Mouse (Mus musculus) midbrain, embryonic 12.5 days (tissue): ENCODE results near the gene Kdm4d. TPM values are rescaled to one million over a fixed set of nuclear protein-coding genes. Genes with fewer than 3 reads are reported as not detected.
"Not testable (repeated sequence)": the region's sequence is repeated elsewhere in the genome, so short reads cannot be mapped to it uniquely, and the experiment has no call there.

Experiments used
- ATAC-seq: fragments of 200-750 bp; cut with Nextera tagmentation; 2 replicates; pipeline ENCODE4 v1.8.0; 2017; ENCODE audit warnings: low read depth, moderate TSS enrichment, moderate library complexity; ENCODE audit not compliant: low FRiP score
- H3K27ac ChIP-seq: fragments of 300-500 bp; sonication (generic); replicated peaks from 2 replicates; pipeline ENCODE4 v1.5.1; 2016; ENCODE audit warnings: mild to moderate bottlenecking
- H3K27me3 ChIP-seq: fragments of 300-500 bp; sonication (generic); 2 replicates; pipeline ENCODE4 v1.6.1; 2016; ENCODE audit warnings: mild to moderate bottlenecking
- H3K36me3 ChIP-seq: fragments of 300-500 bp; sonication (generic); 2 replicates; pipeline ENCODE4 v1.6.1; 2016
- H3K4me1 ChIP-seq: fragments of 300-500 bp; sonication (generic); 2 replicates; pipeline ENCODE4 v1.6.1; 2016
- H3K4me2 ChIP-seq: fragments of 300-500 bp; sonication (generic); replicated peaks from 2 replicates; pipeline ENCODE4 v1.6.1; 2016; ENCODE audit warnings: mild to moderate bottlenecking, moderate library complexity
- H3K4me3 ChIP-seq: fragments of 300-500 bp; sonication (generic); 2 replicates; pipeline ENCODE4 v1.5.1; 2016; ENCODE audit warnings: mild to moderate bottlenecking
- H3K9ac ChIP-seq: fragments of 300-500 bp; sonication (generic); replicated peaks from 2 replicates; pipeline ENCODE4 v1.6.1; 2016; ENCODE audit warnings: mild to moderate bottlenecking, moderate library complexity
- H3K9me3 ChIP-seq: fragments of 300-500 bp; sonication (generic); 2 replicates; pipeline ENCODE4 v1.6.1; 2016; ENCODE audit warnings: mild to moderate bottlenecking
- WGBS: fragments of 180-500 bp; shearing (Covaris S2); methylation state at CpG from one replicate; pipeline ENCODE4 v1.1.7; 2016; 5-methylcytosine and 5-hydroxymethylcytosine counted together
- polyA plus RNA-seq: library from polyadenylated mRNA; unstranded; fragments of >200 nt; fragmentation: Nextera tagmentation; extraction: Ambion mirVana; gene quantifications from 2 replicates; pipeline ENCODE4 v1.2.1, GENCODE M21; 2016

Gene Kdm4d
- polyA plus RNA-seq, 1 experiment from 2014 or later: 0.10 TPM

GRCm38 (mm10) chr9:14520971-14521670 is 20.8 kb upstream of the Kdm4d start:
- H3K4me3 ChIP-seq: no peak overlapping the region
- H3K27me3 ChIP-seq: no peaks in the 10 kb centered on the region
- no peak for ATAC-seq
- no peaks in the 10 kb centered on the region for H3K36me3 ChIP-seq
- WGBS: 83% methylated on average over 3 of the region's 3 CpGs
- H3K9me3 ChIP-seq: no peaks in the 10 kb centered on the region
- no peaks in the 10 kb centered on the region for H3K4me1 ChIP-seq
- no peak overlapping the region for H3K4me2 ChIP-seq
- no peak overlapping the region for H3K9ac ChIP-seq
- H3K27ac ChIP-seq: no peak overlapping the region

GRCm38 (mm10) chr9:14518105-14518504 is 17.8 kb upstream of the Kdm4d start:
- Histone ChIP-seq H3K27ac (no peak overlapping the region), H3K9me3 (no peaks in the 10 kb centered on the region), H3K27me3 (no peaks in the 10 kb centered on the region), H3K36me3 (no peaks in the 10 kb centered on the region), H3K9ac (no peak overlapping the region), H3K4me2 (no peak overlapping the region), H3K4me1 (no peaks in the 10 kb centered on the region), H3K4me3 (no peak overlapping the region)
- 78% methylated on average over 3 of the region's 3 CpGs for WGBS
- no peak for ATAC-seq

- Histone ChIP-seq H3K27me3 (no peaks in the 10 kb centered on the region), H3K27ac (no peak overlapping the region), H3K4me2 (no peak overlapping the region), H3K9me3 (no peaks in the 10 kb centered on the region), H3K4me3 (no peak overlapping the region), H3K9ac (no peak overlapping the region), H3K4me1 (no peaks in the 10 kb centered on the region), H3K36me3 (no peaks in the 10 kb centered on the region)
- ATAC-seq: no peak
- WGBS: 71% methylated on average over 1 of the region's 1 CpGs
Measured at GRCm38 (mm10) chr9:14517296-14517695, 17.0 kb upstream of the Kdm4d start.

- Histone ChIP-seq H3K4me1 (no peaks in the 10 kb centered on the region), H3K4me3 (no peak overlapping the region), H3K9me3 (no peaks in the 10 kb centered on the region), H3K9ac (no peak overlapping the region), H3K27me3 (no peaks in the 10 kb centered on the region), H3K4me2 (no peak overlapping the region), H3K27ac (no peak overlapping the region), H3K36me3 (peaks cover 31% of the 10 kb centered on the region)
- 79% methylated on average over 9 of the region's 9 CpGs for WGBS
- peak; percentile 66 for ATAC-seq
Measured at GRCm38 (mm10) chr9:14512633-14513445, 12.6 kb upstream of the Kdm4d start.

GRCm38 (mm10) chr9:14500916-14501424 is 688 bp upstream of the Kdm4d start:
- WGBS: 5% methylated on average over 10 of the region's 10 CpGs
- H3K4me3 ChIP-seq: peak overlapping the region; percentile 75
- ATAC-seq: no peak
- H3K27ac ChIP-seq: peak overlapping the region; percentile 68
- no peaks in the 10 kb centered on the region for H3K9me3 ChIP-seq
- H3K4me2 ChIP-seq: peak overlapping the region; percentile 84
- peaks cover 37% of the 10 kb centered on the region for H3K36me3 ChIP-seq
- H3K4me1 ChIP-seq: peaks cover 10% of the 10 kb centered on the region
- H3K27me3 ChIP-seq: no peaks in the 10 kb centered on the region
- H3K9ac ChIP-seq: peak overlapping the region; percentile 85

- WGBS: 84% methylated on average over 4 of the region's 4 CpGs
- H3K9ac ChIP-seq: peak overlapping the region; percentile 69; the same call in 1 of the 2 replicates
Measured at GRCm38 (mm10) chr9:14498896-14499705, 1.2 kb downstream of the Kdm4d start.

GRCm38 (mm10) chr9:14463668-14464067 is 36.6 kb downstream of the Kdm4d start:
- not testable (repeated sequence) for H3K27ac ChIP-seq, H3K4me2 ChIP-seq, H3K4me3 ChIP-seq, H3K36me3 ChIP-seq, ATAC-seq, H3K27me3 ChIP-seq, H3K9me3 ChIP-seq, H3K9ac ChIP-seq, H3K4me1 ChIP-seq
- whole genome bisulfite sequencing: 72% methylated on average over 12 of the region's 12 CpGs

More at GRCm38 (mm10) chr9:14498896-14499705, 1.2 kb downstream of the Kdm4d start:
- Histone ChIP-seq H3K4me2 (peak overlapping the region; percentile 71), H3K4me1 (peaks cover 10% of the 10 kb centered on the region), H3K9me3 (no peaks in the 10 kb centered on the region), H3K36me3 (peaks cover 20% of the 10 kb centered on the region), H3K27me3 (no peaks in the 10 kb centered on the region), H3K4me3 (peak overlapping the region; percentile 75), H3K27ac (no peak overlapping the region)
- no peak for ATAC-seq

GRCm38 (mm10) chr9:14462536-14462935 is 37.7 kb downstream of the Kdm4d start:
- H3K4me3 ChIP-seq, H3K4me2 ChIP-seq, H3K4me1 ChIP-seq, ATAC-seq, H3K27me3 ChIP-seq, H3K27ac ChIP-seq, H3K9ac ChIP-seq, H3K36me3 ChIP-seq, H3K9me3 ChIP-seq: not testable (repeated sequence)
- WGBS: 94% methylated on average over 1 of the region's 1 CpGs

GRCm38 (mm10) chr9:14456320-14456719 is 44.0 kb downstream of the Kdm4d start:
- Histone ChIP-seq H3K27me3 (no peaks in the 10 kb centered on the region), H3K4me1 (no peaks in the 10 kb centered on the region), H3K27ac (no peak overlapping the region), H3K9me3 (no peaks in the 10 kb centered on the region), H3K4me2 (no peak overlapping the region), H3K36me3 (no peaks in the 10 kb centered on the region), H3K9ac (no peak overlapping the region), H3K4me3 (no peak overlapping the region)
- WGBS: 94% methylated on average over 3 of the region's 3 CpGs
- no peak for ATAC-seq

- WGBS: 73% methylated on average over 8 of the region's 8 CpGs
- H3K9ac ChIP-seq, ATAC-seq, H3K4me3 ChIP-seq, H3K27ac ChIP-seq, H3K9me3 ChIP-seq, H3K36me3 ChIP-seq, H3K4me1 ChIP-seq, H3K27me3 ChIP-seq, H3K4me2 ChIP-seq: not testable (repeated sequence)
Measured at GRCm38 (mm10) chr9:14451120-14451519, 49.2 kb downstream of the Kdm4d start.

GRCm38 (mm10) chr9:14447086-14447485 is 53.2 kb downstream of the Kdm4d start:
- 87% methylated on average over 2 of the region's 2 CpGs for WGBS

More at GRCm38 (mm10) chr9:14447086-14447485, 53.2 kb downstream of the Kdm4d start:
- not testable (repeated sequence) for H3K4me3 ChIP-seq, ATAC-seq, H3K27ac ChIP-seq, H3K9ac ChIP-seq, H3K36me3 ChIP-seq, H3K9me3 ChIP-seq, H3K4me2 ChIP-seq, H3K4me1 ChIP-seq, H3K27me3 ChIP-seq
